Comparison of ENCODE assay signal across 10 mouse cellular contexts in the genomic region with DNA sequence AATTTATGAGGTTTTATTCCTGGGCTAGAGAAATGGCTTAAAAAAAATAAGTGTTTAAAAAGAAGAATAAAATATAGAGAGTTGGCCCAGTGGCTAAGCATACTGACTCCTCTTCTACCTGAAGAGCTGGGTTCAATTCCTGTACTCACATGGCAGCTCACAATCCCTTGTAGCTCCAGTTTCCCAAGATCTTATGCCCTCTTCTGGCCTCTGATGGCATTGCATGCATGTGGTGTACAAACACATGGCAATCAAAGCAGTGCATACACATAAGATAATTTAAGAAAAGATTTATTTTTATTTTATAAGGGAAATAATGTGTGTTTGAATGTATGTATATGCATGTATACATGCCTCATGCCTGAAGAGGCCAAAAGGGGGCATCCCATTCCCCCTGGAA.
DNase-seq lines count a peak whose midpoint lies in the region; ATAC-seq and TF ChIP-seq lines count a peak whose summit lies in the region.
"Had no signal": no experiment of that assay in that cellular context is flagged by ENCODE, and none has a peak within 500 bp of the region (broad histone marks: within the 10 kb centered on the region; RNA-seq: fewer than 3 reads in every experiment).

No protein-coding gene starts in this region.

- intact Hi-C loops in heart, postnatal 25 days (cut with DNase I): loop anchor here (5.0 to 10.0 kb wide), 3 partner anchors 157 to 544 kb away; no protein-coding TSS in a partner anchor

- H3K27ac ChIP-seq in layer of hippocampus, adult 2 months: no peak overlapping the region
- H3K27ac ChIP-seq: embryonic facial prominence, embryonic 10.5 days had no signal

- TF ChIP-seq CTCF in layer of hippocampus, adult 2 months (conservative IDR thresholded peaks at IDR 0.05): peak; percentile 72

- no peak overlapping the region for H3K4me3 ChIP-seq in layer of hippocampus, adult 2 months
- H3K4me3 ChIP-seq: embryonic facial prominence, embryonic 10.5 days; megakaryocyte, embryonic 14.5 days had no signal

- DNase-seq in CD4-positive, CD25-positive, alpha-beta regulatory T cell, adult 2 months (ENCODE audit: low read depth, low spot score): peak; percentile 40
- DNase-seq in layer of hippocampus, adult 2 months (ENCODE audit: low spot score in 2 of 2): no peak
- DNase-seq in layer of hippocampus, adult 8-10 months (ENCODE audit: low spot score in 2 of 2): no peak
- peak; percentile 8 for DNase-seq in adrenal gland, postnatal 25 days
- peak; percentile 23 for DNase-seq in naive thymus-derived CD4-positive, alpha-beta T cell, adult 2 months (ENCODE audit: low read depth)
- DNase-seq in right cerebral cortex, adult 2 months (ENCODE audit: low spot score in 2 of 2): no peak
- no peak for DNase-seq in heart, postnatal 25 days (ENCODE audit: low spot score)

- no peak for ATAC-seq in CD4-positive, CD25-positive, alpha-beta regulatory T cell, adult 4 months

Comparison
In these comparisons a context has a peak if more than half of its experiments do, and no peak if none do; other contexts are left out.
1. DNase-seq: peak in CD4-positive, CD25-positive, alpha-beta regulatory T cell, adult 2 months (single experiment), adrenal gland, postnatal 25 days (single experiment) and naive thymus-derived CD4-positive, alpha-beta T cell, adult 2 months (single experiment); none in layer of hippocampus, adult 2 months (0 of 2), layer of hippocampus, adult 8-10 months (0 of 2), right cerebral cortex, adult 2 months (0 of 2) and heart, postnatal 25 days (single experiment).